Mouse (Mus musculus) adipose tissue, adult 10 weeks (tissue): ENCODE measurements around the gene Rtn4. TPM values are rescaled to one million over a fixed set of nuclear protein-coding genes. Genes with fewer than 3 reads are reported as not detected.

Experiments used
- polyA plus RNA-seq: library from polyadenylated mRNA; stranded (reverse); fragments of 350-450 nt; fragmentation: Illumina TruSeq; extraction: RNeasy Lipid Tissue Mini Kit (QIAGEN cat#74804); gene quantifications from one replicate; pipeline ENCODE4 v1.2.3, GENCODE M21; 2014; ENCODE audit warnings: low read depth, low replicate concordance

Rtn4 gene
- 146 TPM for polyA plus RNA-seq

DNA sequence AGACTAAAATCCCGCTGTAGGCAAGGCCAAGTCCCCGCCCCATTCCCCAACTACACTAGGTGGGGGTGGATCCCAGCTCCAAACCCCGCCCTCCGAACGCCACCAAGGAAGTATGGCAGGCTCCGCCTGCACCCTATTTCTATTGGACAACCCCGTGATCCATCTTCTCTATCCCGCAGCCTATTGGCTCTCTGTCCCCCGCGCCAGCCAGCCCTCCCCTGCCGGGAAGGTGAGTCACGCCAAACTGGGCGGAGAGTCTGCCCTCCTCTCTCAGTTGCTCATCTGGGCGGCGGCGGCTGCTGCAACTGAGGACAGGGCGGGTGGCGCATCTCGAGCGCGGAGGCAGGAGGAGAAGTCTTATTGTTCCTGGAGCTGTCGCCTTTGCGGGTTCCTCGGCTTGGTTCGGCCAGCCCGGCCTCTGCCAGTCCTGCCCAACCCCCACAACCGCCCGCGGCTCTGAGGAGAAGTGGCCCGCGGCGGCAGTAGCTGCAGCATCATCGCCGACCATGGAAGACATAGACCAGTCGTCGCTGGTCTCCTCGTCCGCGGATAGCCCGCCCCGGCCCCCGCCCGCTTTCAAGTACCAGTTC, at the start of gene Rtn4:
Rtn4 (plus strand) TSS at position 265 of the 590 bp plus-strand sequence.

Other genes with a start within 250 kb of the Rtn4 start
- 24.7 TPM for gene Prorsd1, start 177.9 kb upstream of the Rtn4 start, polyA plus RNA-seq
- 25.1 TPM for gene Mtif2, start 166.5 kb upstream of the Rtn4 start, polyA plus RNA-seq
- gene Clhc1, start 145.0 kb upstream of the Rtn4 start, polyA plus RNA-seq: 0.84 TPM
- 1,063 TPM for gene Rps27a, start 144.8 kb upstream of the Rtn4 start, polyA plus RNA-seq
- 0.41 TPM for gene 4931440F15Rik, start 132.7 kb downstream of the Rtn4 start, polyA plus RNA-seq